Mouse (Mus musculus): ENCODE measurements around the gene Clta. TPM values are rescaled to one million over a fixed set of nuclear protein-coding genes. Genes with fewer than 3 reads are reported as not detected.

Gene Clta
- polyA plus RNA-seq, 1 experiment from 2014 or later, result 215 TPM

DNA sequence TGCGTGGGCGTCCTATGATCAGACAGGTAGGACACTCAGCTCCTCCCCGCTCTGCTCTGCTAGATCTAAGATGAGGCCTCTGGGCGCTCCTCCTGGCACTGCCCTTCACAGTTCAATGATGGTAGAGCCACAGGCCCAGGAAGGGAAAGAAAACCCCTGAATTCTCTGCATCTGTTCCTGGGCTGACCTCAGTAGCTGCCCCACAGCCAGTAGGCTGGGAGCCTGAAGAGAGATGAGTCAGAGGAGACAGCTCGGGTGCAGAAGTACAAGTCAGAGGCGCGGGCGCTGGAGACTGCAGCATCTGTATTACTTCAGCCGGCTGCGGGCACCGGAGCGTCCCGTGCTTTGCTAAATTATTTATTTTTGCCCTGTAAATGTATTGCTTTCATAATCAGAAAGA is 35.6 kb upstream of the Clta start:
- peaks cover 64% of the 10 kb centered on the region for H3K4me1 ChIP-seq (replicated peaks; ENCODE audit: control insufficient read depth, insufficient read depth, low read length)
- H3K9me3 ChIP-seq (ENCODE audit: control insufficient read depth, low read length), result no peaks in the 10 kb centered on the region
- no peak overlapping the region for H3K4me2 ChIP-seq
- no peak overlapping the region for H3K4me3 ChIP-seq (ENCODE audit: low read depth, low read length)
- no peak for ATAC-seq (replicated peaks; ENCODE audit: low FRiP score)
- H3K27me3 ChIP-seq (replicated peaks; ENCODE audit: control insufficient read depth, insufficient read depth, low read length), result no peaks in the 10 kb centered on the region
- H3K36me3 ChIP-seq (ENCODE audit: control insufficient read depth, insufficient read depth, low read length), result no peaks in the 10 kb centered on the region
- no peak overlapping the region for H3K27ac ChIP-seq (ENCODE audit: low read depth, low read length)
- H3K9ac ChIP-seq (ENCODE audit: low read depth, low read length), result no peak overlapping the region
- no peak for DNase-seq (ENCODE audit: low spot score)
- 62% methylated on average over 13 of the region's 13 CpGs for WGBS

DNA sequence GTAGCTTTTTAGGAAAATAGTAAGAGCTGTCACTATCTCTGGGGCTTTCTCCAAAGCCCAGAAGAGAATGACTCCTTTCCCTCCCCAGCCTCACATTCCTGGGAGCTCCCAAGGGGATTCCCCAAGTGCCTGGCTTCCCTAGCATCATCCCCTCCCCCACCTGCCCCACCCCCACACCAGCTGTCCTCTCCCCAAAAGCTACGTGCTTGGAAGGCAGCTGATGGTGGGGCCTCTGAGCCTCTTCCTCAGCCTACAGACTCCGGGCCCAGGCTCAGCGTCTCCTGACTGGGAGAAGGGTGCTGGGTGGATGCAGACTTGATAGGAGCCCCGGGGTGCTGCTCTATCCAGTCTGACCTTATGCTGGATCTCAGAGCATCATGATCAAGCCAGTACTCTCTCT is 34.9 kb upstream of the Clta start:
- Histone ChIP-seq H3K36me3 (ENCODE audit: control insufficient read depth, insufficient read depth, low read length) (no peaks in the 10 kb centered on the region), H3K27ac (ENCODE audit: low read depth, low read length) (no peak overlapping the region), H3K27me3 (replicated peaks; ENCODE audit: control insufficient read depth, insufficient read depth, low read length) (no peaks in the 10 kb centered on the region), H3K4me1 (replicated peaks; ENCODE audit: control insufficient read depth, insufficient read depth, low read length) (peaks cover 58% of the 10 kb centered on the region), H3K9ac (ENCODE audit: low read depth, low read length) (no peak overlapping the region), H3K4me2 (no peak overlapping the region), H3K9me3 (ENCODE audit: control insufficient read depth, low read length) (no peaks in the 10 kb centered on the region), H3K4me3 (ENCODE audit: low read depth, low read length) (no peak overlapping the region)
- DNase-seq (ENCODE audit: low spot score) (no peak), ATAC-seq (replicated peaks; ENCODE audit: low FRiP score) (no peak)
- WGBS, result 24% methylated on average over 4 of the region's 4 CpGs

DNA sequence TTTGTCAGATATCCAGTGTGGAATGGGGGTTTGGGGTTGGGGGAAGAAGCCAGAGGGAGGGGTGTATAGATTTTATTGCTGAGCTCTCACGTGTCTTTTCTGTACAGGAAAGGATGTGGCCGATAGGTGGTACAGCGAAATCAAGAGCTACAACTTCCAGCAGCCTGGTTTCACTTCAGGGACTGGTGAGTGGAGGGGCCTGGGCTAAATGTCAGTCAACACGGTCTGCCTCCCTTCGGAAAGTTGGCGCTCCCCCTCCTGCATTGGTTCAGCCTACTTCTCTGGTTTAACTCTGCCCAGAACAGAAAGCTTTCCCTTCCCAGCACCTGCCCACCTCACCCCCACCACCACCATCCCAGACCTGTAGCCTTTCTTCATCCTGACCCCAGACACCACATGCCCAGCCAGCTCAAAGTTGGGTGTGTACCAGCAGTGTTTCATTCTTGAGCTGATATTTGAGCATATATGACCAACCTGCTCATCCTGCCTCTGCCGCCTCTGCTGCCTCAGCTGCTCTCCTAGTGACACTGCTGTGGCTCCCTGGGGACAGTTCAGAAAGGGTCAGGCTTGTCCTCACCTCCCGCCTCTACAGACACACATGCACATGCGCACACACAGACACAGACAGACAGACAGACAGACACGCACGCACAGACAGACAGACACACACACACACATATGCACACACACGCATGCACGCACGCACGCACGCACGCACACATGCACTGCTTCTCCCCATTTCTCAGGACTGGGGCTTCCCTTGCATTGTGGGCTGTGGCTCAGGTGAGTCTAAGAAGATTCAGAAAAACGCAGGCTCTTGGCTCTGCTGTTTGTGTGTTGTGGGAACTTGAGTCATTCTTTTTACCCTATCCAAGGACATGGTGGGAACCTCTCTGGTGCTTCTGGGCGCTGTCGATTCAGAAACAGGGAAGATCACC is 33.6 kb upstream of the Clta start:
- Histone ChIP-seq H3K27me3 (replicated peaks; ENCODE audit: control insufficient read depth, insufficient read depth, low read length) (no peaks in the 10 kb centered on the region), H3K36me3 (ENCODE audit: control insufficient read depth, insufficient read depth, low read length) (no peaks in the 10 kb centered on the region), H3K4me1 (replicated peaks; ENCODE audit: control insufficient read depth, insufficient read depth, low read length) (peaks cover 51% of the 10 kb centered on the region), H3K9ac (ENCODE audit: low read depth, low read length) (no peak overlapping the region), H3K4me3 (ENCODE audit: low read depth, low read length) (no peak overlapping the region), H3K9me3 (ENCODE audit: control insufficient read depth, low read length) (no peaks in the 10 kb centered on the region), H3K27ac (ENCODE audit: low read depth, low read length) (no peak overlapping the region), H3K4me2 (no peak overlapping the region)
- WGBS, result 86% methylated on average over 20 of the region's 20 CpGs
- ATAC-seq (replicated peaks; ENCODE audit: low FRiP score) (no peak), DNase-seq (ENCODE audit: low spot score) (no peak)

DNA sequence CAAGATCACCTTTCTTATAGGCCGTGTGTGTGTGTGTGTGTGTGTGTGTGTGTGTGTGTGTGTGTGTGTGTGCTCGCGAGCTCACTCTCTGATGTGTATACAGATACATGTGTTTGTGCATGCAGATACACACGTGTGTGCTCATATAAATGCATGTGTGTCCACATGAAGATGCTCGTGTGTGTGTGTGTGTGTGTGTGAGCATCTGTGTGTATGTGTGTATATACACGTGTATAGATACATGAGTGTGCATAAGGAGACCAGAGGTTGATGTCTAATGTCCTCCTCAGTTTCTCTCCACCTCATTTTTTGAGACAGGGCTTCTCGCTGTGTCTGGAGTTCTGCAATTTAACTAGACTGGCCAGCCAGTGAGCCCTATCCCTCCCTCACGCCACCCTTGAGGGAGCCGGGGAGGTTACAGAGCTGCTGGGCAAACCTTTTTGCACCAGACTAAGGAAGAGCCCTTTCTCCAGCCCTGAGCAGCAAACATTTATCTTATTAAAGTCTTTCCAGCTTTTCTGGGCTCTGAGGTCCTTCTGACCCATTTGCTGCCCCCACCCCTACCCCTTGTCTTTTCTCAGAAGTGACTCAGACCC is 32.6 kb upstream of the Clta start:
- Histone ChIP-seq H3K4me3 (ENCODE audit: low read depth, low read length) (no peak overlapping the region), H3K36me3 (ENCODE audit: control insufficient read depth, insufficient read depth, low read length) (no peaks in the 10 kb centered on the region), H3K4me2 (peak overlapping the region; percentile 46), H3K4me1 (replicated peaks; ENCODE audit: control insufficient read depth, insufficient read depth, low read length) (peaks cover 43% of the 10 kb centered on the region), H3K27ac (ENCODE audit: low read depth, low read length) (peak overlapping the region; percentile 87), H3K9me3 (ENCODE audit: control insufficient read depth, low read length) (no peaks in the 10 kb centered on the region), H3K9ac (ENCODE audit: low read depth, low read length) (peak overlapping the region; percentile 13), H3K27me3 (replicated peaks; ENCODE audit: control insufficient read depth, insufficient read depth, low read length) (no peaks in the 10 kb centered on the region)
- WGBS, result 61% methylated on average over 9 of the region's 9 CpGs
- DNase-seq (ENCODE audit: low spot score), result no peak
- ATAC-seq (replicated peaks; ENCODE audit: low FRiP score), result no peak

DNA sequence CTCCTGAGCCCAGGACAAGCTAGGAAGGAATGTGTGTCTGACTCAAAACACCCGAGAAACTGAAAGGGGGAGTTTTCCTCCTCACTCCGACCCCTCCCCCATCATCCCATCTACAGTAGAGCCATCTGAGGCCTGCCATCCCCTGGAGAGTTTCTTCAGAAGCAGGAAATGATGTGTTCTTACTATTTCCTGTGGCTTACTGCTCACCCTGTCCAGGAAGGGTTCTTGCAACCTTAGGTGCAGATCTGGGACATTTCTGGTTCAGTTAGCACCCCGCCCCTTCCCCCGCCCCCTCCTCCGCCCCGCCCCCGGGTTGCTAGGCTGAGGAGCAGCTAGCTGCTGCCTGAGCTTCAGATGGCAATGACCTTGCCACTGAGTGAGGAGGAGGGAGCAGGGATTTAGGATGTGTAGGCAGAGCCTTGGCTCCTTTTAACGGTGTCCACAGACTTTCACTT is 32.1 kb upstream of the Clta start:
- ATAC-seq (replicated peaks; ENCODE audit: low FRiP score), result peak; percentile 83
- DNase-seq (ENCODE audit: low spot score), result peak; percentile 70
- peak overlapping the region; percentile 13; the same call in 1 of the 2 replicates for H3K9ac ChIP-seq (ENCODE audit: low read depth, low read length)
- no peaks in the 10 kb centered on the region for H3K27me3 ChIP-seq (replicated peaks; ENCODE audit: control insufficient read depth, insufficient read depth, low read length)
- WGBS, result 6% methylated on average over 8 of the region's 8 CpGs
- no peaks in the 10 kb centered on the region for H3K36me3 ChIP-seq (ENCODE audit: control insufficient read depth, insufficient read depth, low read length)
- no peak overlapping the region for H3K4me3 ChIP-seq (ENCODE audit: low read depth, low read length)
- peak overlapping the region; percentile 46 for H3K4me2 ChIP-seq
- H3K9me3 ChIP-seq (ENCODE audit: control insufficient read depth, low read length), result no peaks in the 10 kb centered on the region
- peak overlapping the region; percentile 87 for H3K27ac ChIP-seq (ENCODE audit: low read depth, low read length)
- peaks cover 43% of the 10 kb centered on the region for H3K4me1 ChIP-seq (replicated peaks; ENCODE audit: control insufficient read depth, insufficient read depth, low read length)

DNA sequence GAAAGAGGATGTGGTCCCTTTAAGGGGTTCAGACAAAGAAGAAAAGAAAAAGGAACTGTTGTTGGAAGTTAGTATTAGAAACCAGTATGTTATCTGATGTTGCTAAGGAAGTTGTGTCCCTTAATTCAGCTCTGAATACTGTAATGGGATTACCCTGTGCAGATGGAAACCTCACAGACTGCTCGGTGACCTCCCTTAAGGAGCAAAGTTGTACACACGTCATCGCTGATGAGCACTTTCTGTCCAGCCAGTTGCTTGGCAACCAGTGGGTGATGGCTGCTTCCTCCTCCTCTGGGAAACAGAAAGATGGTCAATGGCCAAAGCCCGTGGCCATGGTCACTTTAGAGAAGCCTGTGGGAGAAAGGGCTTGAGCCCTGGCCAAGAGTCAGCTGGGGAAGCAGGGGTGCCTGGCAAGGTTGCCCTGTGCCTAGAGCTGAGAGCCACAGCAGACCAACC is 30.7 kb upstream of the Clta start:
- no peak overlapping the region for H3K9ac ChIP-seq (ENCODE audit: low read depth, low read length)
- H3K36me3 ChIP-seq (ENCODE audit: control insufficient read depth, insufficient read depth, low read length), result peaks cover 3% of the 10 kb centered on the region; the same call in 1 of the 2 replicates
- WGBS, result 45% methylated on average over 4 of the region's 4 CpGs
- no peak overlapping the region for H3K27ac ChIP-seq (ENCODE audit: low read depth, low read length)
- H3K9me3 ChIP-seq (ENCODE audit: control insufficient read depth, low read length), result no peaks in the 10 kb centered on the region
- no peaks in the 10 kb centered on the region for H3K27me3 ChIP-seq (replicated peaks; ENCODE audit: control insufficient read depth, insufficient read depth, low read length)
- no peak for DNase-seq (ENCODE audit: low spot score)
- ATAC-seq (replicated peaks; ENCODE audit: low FRiP score), result no peak
- H3K4me2 ChIP-seq, result no peak overlapping the region
- no peak overlapping the region for H3K4me3 ChIP-seq (ENCODE audit: low read depth, low read length)
- H3K4me1 ChIP-seq (replicated peaks; ENCODE audit: control insufficient read depth, insufficient read depth, low read length), result peaks cover 35% of the 10 kb centered on the region

DNA sequence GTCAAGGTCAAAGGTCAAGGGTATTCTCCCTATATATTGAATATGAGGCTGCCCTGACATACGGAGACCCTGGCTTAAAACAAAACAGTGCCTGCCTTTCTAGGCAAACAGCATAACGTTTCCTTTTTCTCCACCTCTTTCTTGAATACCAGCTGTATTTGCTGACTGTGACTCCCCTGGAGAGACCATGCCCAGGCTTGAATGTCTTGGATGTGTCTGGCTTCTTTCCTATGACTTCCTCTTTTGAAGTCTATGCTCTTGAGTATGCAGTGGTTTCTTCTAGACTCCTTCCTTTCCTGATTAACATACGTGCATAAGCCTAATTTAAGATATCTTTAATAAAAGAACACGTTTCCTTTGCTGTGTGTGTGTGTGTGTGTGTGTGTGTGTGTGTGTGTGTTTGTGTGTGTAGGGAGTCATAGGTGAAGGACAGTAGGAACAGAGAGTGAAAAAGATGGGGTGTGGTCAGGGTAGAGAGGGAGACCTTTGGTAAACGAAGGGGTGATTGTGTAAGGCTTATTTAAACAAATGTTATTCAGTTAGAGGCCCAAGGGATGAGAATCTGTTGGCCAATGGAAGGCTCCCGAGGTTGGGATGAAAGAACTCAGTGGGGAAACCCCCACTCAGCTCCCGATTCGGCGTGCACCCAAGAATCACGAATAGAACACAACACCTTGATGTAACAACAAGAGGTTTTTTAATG is 29.2 kb upstream of the Clta start:
- H3K36me3 ChIP-seq (ENCODE audit: control insufficient read depth, insufficient read depth, low read length), result peaks cover 3% of the 10 kb centered on the region; the same call in 1 of the 2 replicates
- peaks cover 33% of the 10 kb centered on the region for H3K4me1 ChIP-seq (replicated peaks; ENCODE audit: control insufficient read depth, insufficient read depth, low read length)
- no peak; the same call in 1 of the 2 replicates for ATAC-seq (replicated peaks; ENCODE audit: low FRiP score)
- no peaks in the 10 kb centered on the region for H3K27me3 ChIP-seq (replicated peaks; ENCODE audit: control insufficient read depth, insufficient read depth, low read length)
- DNase-seq (ENCODE audit: low spot score), result no peak
- H3K27ac ChIP-seq (ENCODE audit: low read depth, low read length), result peak overlapping the region; percentile 36
- no peak overlapping the region for H3K9ac ChIP-seq (ENCODE audit: low read depth, low read length)
- H3K9me3 ChIP-seq (ENCODE audit: control insufficient read depth, low read length), result no peaks in the 10 kb centered on the region
- no peak overlapping the region for H3K4me3 ChIP-seq (ENCODE audit: low read depth, low read length)
- H3K4me2 ChIP-seq, result no peak overlapping the region
- 62% methylated on average over 10 of the region's 10 CpGs for WGBS

DNA sequence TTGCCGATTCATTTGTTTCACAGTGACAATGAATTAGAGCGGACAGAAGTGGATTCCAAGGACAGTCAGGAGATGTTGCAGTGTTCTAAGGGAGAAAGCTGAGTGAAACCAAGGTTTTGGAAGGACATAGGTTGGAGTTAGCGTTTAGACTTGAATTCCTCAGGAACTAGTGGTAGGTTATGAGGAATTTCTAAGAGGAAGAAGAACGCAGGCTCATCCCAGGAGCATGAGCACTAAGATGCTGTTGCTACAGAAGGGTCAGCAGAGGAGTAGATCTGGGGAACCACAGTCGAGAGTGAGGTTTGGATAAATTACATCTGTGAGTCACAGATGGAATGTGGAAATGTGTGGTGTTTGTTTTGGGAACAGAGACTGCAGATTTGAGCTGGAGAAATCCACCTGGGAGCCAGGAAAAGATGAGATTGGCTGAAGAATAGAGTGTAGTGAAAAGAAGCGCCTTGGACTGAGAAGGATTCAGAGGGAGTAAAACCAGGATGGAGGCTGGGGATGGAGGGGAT is 28.0 kb upstream of the Clta start:
- ATAC-seq (replicated peaks; ENCODE audit: low FRiP score), result no peak
- no peaks in the 10 kb centered on the region for H3K27me3 ChIP-seq (replicated peaks; ENCODE audit: control insufficient read depth, insufficient read depth, low read length)
- H3K27ac ChIP-seq (ENCODE audit: low read depth, low read length), result no peak overlapping the region
- no peak overlapping the region for H3K4me3 ChIP-seq (ENCODE audit: low read depth, low read length)
- H3K9me3 ChIP-seq (ENCODE audit: control insufficient read depth, low read length), result no peaks in the 10 kb centered on the region
- 89% methylated on average over 6 of the region's 6 CpGs for WGBS
- H3K4me2 ChIP-seq, result no peak overlapping the region
- DNase-seq (ENCODE audit: low spot score), result no peak
- no peak overlapping the region for H3K9ac ChIP-seq (ENCODE audit: low read depth, low read length)
- peaks cover 31% of the 10 kb centered on the region for H3K4me1 ChIP-seq (replicated peaks; ENCODE audit: control insufficient read depth, insufficient read depth, low read length)
- H3K36me3 ChIP-seq (ENCODE audit: control insufficient read depth, insufficient read depth, low read length), result peaks cover 3% of the 10 kb centered on the region; the same call in 1 of the 2 replicates

Measured in liver, embryonic 11.5 days (tissue).